Mouse (Mus musculus) urinary bladder, adult 2 months (tissue): Measurements from ENCODE around the gene Ptcra. TPM values are rescaled to one million over a fixed set of nuclear protein-coding genes. Genes with fewer than 3 reads are reported as not detected.

ENCODE experiments used
- DNase-seq: peaks from one replicate; pipeline ENCODE4 v3.0.0; 2022; ENCODE audit warnings: low spot score
- polyA plus RNA-seq: library from polyadenylated mRNA; depleted of rRNA; stranded (reverse); fragments of >200 nt; gene quantifications from 2 replicates; pipeline ENCODE4 v1.2.3, GENCODE M21; 2012; rRNA removed

The Ptcra gene
- polyA plus RNA-seq, 1 experiment, result 0.06 TPM

DNA sequence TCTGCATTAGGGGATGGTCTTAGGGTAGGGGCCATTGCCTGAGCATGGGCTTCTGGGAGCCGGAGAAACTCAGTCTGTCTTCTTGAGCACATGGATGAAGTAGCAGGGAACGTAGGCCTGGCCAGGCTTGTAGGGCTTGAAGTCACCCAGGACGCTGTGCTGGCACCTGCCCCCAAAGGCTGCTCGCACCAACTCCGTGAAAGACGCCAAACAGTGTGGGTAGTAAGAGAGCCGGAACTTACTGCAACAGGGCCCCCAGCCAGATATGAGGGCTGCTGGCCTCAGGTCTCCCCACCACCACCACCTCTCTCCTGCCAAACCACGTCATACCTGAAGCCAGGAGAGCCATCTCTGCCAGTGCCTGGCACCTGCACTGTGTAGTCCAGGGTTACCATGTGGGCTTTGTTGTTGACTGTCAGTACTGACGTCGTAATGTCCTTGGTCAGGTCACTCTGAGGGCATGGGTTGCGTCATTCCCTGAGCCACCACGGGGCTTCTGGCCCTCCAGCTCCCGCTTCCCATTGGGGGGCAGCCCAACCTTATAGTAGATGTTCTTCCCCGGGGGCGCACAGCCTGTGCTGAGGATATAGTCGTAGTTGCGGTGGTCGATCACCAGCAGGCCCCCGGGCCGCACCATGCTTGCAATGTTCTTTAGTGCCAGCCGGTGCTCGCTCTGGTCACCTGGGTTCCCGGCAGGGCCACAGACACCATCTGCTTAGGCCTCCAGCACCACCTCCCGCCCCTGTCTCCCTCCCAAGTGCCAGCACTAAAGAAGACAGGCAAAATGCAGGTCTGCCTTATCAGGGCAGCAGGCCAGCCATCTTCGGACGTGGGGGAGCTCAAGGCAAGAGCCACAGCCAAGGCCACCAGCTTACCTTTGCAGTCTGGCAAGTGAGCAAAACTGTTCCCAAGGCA lies 37.5 kb downstream of the Ptcra start:
- no peak for DNase-seq

DNA sequence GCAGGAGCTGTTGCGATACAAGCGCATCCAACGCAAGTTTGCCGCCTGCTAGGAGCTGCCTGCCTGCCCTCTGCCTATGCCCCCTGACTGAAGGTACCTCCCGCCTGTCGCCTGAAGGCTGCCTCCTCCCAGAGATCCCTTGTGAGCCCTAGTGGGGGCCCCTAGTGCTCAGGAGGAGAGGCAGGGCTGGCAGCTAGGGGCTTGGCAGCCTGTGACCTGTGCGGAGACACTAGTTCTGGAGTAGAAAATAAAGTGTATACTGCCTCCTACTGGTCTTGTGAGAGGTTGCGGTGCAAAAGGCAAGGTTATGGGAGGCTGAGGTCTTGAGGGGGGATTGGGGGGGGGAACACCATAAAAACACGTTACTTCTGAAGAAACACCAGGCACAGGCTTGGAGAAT lies 38.2 kb downstream of the Ptcra start:
- no peak for DNase-seq

DNA sequence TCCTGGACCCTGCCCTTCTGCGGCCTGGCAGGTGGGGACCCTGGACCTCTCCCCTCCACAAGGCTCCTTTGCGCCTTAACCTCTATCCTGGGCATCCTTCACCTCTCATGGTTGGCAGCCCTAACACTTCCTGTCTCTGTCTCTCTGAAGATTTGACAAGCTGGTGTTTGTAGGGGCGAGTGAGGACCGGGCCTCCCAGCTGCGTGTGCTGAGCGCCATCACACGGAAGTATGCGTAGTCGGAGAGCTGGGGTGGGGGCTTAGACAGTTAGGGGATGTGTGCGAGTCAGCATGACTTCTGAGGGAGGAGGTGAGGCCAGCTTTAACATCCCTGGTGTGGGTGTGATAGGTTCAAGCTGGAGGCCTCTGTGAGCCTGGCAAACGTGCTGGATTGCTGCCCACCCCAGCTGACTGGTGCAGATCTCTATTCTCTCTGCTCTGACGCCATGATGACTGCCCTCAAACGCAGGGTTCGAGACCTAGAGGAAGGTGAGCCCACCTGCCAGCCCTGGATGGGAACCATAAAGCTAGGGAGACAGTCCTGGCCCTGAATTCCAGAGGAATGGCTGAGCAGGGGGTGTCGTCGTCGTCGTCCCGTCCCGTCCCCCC lies 38.9 kb downstream of the Ptcra start:
- no peak for DNase-seq

DNA sequence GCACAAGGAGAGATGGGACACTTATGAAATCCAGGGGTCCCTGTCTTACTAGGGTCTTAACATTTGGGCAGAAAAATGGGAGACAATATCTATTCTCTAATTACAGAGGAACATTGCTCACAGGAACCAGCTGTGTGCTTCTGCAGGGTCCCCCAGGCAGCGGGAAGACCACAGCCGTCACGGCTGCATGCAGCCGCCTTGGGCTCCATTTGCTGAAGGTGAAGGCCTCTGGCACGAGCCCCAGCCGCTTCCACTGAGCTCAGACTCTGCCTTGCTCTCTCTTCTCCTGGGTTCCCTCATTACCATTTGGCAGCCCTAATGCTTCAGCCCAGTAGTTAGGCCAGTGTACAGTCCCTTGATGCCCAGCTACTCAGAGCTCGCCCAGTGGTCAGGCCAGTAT lies 42.4 kb downstream of the Ptcra start:
- no peak for DNase-seq

DNA sequence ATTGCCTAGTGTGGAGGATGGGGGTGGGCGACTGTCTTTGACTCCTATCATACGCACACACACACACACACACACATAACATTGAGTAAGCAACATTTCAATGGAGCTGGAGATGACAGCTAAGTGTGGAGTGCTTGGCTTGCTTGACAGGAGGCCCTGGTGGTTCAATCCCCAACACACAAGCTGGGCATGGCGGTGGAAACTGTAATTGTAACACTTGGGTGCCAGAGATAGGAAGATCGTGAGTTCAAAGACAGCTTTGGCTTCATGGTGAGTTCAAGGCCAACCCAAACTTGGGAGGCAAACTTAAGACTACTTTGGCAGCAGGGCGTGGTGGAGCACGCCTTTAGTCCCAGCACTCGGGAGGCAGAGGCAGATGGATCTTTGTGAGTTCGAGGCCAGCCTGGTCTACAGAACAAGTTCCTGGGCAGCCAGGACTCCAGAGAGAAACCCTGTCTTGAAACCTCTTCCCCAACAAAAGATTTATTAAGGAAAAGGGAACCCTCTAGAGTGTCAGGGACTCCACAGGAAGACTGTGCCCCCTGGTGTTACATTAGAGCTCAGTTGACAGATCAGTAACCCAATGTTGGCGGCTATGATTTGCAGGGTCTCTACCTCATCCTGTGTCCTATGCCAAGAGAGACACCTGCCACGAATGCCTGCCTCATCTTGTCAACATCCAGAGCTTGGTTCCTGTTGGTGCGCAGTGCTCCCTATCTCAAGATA lies 48.6 kb downstream of the Ptcra start:
- no peak for DNase-seq

DNA sequence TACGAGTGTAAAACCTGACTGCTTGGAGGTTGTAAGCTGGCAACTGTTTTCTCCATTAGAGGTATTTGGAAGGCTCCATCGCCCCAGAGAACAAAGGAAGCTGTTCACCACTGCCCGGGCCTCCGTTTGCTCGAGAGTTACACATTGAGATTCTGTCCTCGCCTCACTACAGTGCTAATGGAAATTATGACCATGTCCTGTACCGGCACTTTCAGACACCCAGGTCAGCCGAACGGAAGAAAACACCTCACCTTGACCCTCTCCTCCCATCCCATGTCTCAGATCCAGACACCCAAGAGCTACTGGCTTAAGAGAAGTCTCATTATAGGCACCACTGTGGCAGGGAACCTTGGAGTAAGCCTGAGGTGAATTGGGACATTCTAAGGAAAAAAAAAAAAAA lies 49.7 kb downstream of the Ptcra start:
- no peak for DNase-seq

DNA sequence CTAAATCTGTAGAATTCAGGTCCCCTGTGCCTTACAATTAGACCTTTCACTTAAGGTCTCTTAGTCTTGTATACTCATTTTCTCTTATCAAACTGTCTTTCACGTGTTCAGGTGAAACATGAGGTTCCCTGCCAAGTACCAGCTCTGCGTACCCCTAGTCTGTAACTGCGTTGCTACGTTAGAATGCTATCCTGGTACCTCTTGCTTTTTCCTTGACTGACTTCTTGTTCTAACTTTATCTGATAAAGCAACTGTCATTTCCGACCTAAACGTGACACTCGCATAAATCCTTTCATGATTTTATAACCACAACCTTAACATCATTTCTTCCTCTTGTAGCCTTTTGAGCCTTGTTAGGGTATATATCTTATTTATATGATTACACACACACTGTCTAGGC lies 51.1 kb downstream of the Ptcra start:
- DNase-seq, result no peak

DNA sequence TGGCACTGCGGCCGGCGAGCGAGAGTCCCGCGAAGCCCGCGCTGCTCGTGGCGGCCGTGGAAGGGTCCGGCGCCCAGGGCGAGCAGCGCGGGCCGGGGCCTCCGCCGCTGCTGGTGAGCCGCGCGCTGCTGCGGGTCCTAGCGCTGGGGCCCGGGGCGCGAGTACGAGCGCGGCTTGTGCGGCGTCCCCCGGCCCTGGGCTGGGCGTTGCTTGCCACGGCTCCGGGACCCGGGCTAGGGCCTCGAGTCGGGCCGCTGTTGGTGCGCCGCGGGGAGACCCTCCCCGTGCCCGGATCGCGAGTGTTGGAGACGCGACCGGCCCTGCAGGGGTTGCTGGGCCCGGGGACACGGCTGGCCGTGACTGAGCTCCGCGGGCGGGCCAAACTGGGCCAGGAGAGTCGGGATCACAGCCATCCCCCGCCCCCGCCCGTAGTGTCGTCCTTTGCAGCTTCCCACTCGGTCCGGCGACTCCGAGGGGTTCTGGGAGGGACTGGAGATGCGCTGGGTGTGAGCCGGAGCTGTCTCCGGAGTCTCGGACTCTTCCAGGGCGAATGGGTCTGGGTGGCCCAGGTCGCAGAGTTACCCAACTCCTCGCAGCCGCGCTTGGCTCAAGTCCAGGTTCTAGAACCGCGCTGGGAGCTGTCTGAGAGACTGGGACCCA lies 51.8 kb downstream of the Ptcra start:
- DNase-seq, result peak; percentile 46

DNA sequence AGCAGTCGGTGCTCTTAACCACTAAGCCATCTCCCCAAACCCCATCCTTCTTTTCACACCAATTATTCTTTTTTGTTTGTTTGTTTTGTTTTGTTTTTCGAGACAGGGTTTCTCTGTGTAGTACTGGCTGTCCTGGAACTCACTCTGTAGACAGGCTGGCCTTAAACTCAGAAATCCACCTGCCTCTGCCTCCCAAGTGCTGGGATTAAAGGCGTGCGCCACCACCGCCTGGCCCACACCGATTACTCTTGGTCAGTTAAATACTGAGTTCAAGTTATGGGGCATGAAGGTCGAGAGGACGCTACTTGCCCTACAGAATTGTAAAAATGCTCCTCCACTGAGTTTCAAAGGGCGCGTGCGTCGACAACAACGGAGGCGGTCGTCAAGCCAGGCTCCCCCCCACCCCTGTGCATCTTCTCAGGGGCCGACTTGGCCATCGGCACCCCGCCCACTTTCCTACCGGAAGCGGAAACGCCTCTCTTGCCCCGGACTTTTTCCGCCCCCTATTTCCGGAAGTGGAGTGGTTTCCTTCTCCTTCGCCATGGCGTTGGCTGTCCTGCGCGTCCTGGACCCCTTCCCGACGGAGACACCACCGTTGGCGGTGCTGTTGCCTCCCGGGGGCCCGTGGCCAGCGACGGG lies 52.4 kb downstream of the Ptcra start, which contains the start of gene Pex6:
Pex6 (plus strand) TSS at position 505 of the 639 bp plus-strand sequence.
- peak; percentile 75 for DNase-seq

DNA sequence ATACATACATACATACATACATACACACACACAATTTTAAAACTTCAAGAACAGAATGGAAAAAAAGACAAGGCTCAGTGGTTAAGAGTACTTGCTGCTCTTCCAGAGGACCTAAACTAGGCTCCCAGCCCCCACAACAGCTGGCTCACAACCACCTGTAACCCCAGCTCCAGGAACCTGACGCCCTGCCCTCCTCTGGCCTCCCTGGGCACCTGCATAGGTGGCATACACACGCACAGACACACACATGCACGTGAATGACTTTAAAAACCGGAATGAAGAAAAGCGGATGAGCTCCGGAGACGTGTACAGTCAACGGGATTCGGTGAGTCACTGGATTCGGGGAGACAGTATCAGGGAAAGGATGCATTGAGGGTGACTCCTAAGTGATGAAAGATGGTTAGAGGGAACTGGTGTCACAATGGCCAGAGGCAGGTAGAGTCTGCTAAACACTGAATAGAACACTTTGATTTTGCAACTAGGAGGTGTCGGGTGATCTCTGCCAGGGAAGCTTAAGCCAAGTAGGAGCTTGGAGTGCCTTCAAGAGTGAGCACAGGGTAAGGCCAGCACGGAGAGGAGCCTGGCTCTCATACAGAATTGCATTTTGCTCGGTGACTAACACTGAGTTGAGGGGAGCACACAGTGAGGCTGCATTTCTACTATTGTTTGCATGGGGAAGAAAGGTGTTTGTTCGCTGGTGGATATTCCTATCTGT lies 57.0 kb downstream of the Ptcra start:
- no peak for DNase-seq

Other genes with a start within 250 kb of the Ptcra start
- gene Cul9, start 217.3 kb downstream of the Ptcra start, polyA plus RNA-seq, result 22.9 and 29.3 TPM in 2 replicates
- 122 and 145 TPM in 2 replicates for gene Srf, start 207.5 kb downstream of the Ptcra start, polyA plus RNA-seq
- gene Ptk7, start 134.2 kb downstream of the Ptcra start, polyA plus RNA-seq, result 14.9 and 21.1 TPM in 2 replicates
- gene Klc4, start 117.7 kb downstream of the Ptcra start, polyA plus RNA-seq, result 16.5 and 21.6 TPM in 2 replicates
- 49.8 and 54.6 TPM in 2 replicates for gene Mrpl2, start 117.5 kb downstream of the Ptcra start, polyA plus RNA-seq
- 23.5 and 29.9 TPM in 2 replicates for gene Cul7, start 113.4 kb downstream of the Ptcra start, polyA plus RNA-seq
- 37.1 and 44.6 TPM in 2 replicates for gene Rrp36, start 89.4 kb downstream of the Ptcra start, polyA plus RNA-seq
- gene Mea1, start 84.9 kb downstream of the Ptcra start, polyA plus RNA-seq, result 99.0 and 106 TPM in 2 replicates
- gene Klhdc3, start 82.8 kb downstream of the Ptcra start, polyA plus RNA-seq, result 56.6 and 59.4 TPM in 2 replicates
- gene Ppp2r5d, start 58.6 kb downstream of the Ptcra start, polyA plus RNA-seq, result 42.6 and 46.2 TPM in 2 replicates
- gene Pex6, start 52.2 kb downstream of the Ptcra start, polyA plus RNA-seq, result 30.1 and 34.3 TPM in 2 replicates
- gene Gnmt, start 34.5 kb downstream of the Ptcra start, polyA plus RNA-seq, result 0.78 and 1.2 TPM in 2 replicates
- 64.3 and 66.7 TPM in 2 replicates for gene Cnpy3, start 11.5 kb downstream of the Ptcra start, polyA plus RNA-seq
- 38.8 and 48.8 TPM in 2 replicates for gene 2310039H08Rik, start 8.9 kb upstream of the Ptcra start, polyA plus RNA-seq
- gene Rpl7l1, start 19.0 kb upstream of the Ptcra start, polyA plus RNA-seq, result 66.8 and 70.0 TPM in 2 replicates
- 9.1 and 15.2 TPM in 2 replicates for gene Bicral, start 94.8 kb upstream of the Ptcra start, polyA plus RNA-seq
- 20.3 and 21.5 TPM in 2 replicates for gene Tbcc, start 127.0 kb upstream of the Ptcra start, polyA plus RNA-seq
- not detected in 2 replicates for gene Prph2, start 146.7 kb upstream of the Ptcra start, polyA plus RNA-seq
- 33.4 and 39.2 TPM in 2 replicates for gene Ubr2, start 246.8 kb upstream of the Ptcra start, polyA plus RNA-seq